Mouse (Mus musculus): ENCODE measurements around the gene Olfr643. TPM values are rescaled to one million over a fixed set of nuclear protein-coding genes. Genes with fewer than 3 reads are reported as not detected.

Gene Olfr643
- polyA plus RNA-seq, 1 experiment from 2014 or later = not detected

GRCm38 (mm10) chr7:104085365-104085764, 51.8 kb downstream of the Olfr643 start, which contains the start of gene Olfr645:
TSS of gene Olfr645 (minus strand) at chr7:104085465.
- no peak for ATAC-seq (ENCODE audit: low FRiP score, low read depth)
- 87% methylated on average over 1 of the region's 1 CpGs for WGBS
- Histone ChIP-seq H3K4me3 (no peak within 1 kb of the TSS), H3K9me3 (no peaks in the 10 kb centered on the region), H3K9ac (no peak within 1 kb of the TSS), H3K4me2 (replicated peaks) (no peak within 1 kb of the TSS), H3K36me3 (no peaks in the 10 kb centered on the region), H3K27me3 (replicated peaks) (no peaks in the 10 kb centered on the region), H3K27ac (no peak within 1 kb of the TSS), H3K4me1 (no peaks in the 10 kb centered on the region)

GRCm38 (mm10) chr7:104071769-104072168, 65.4 kb downstream of the Olfr643 start, which contains the start of gene Olfr644:
TSS of gene Olfr644 (minus strand) at chr7:104071869.
- 75% methylated on average over 2 of the region's 2 CpGs for WGBS
- Histone ChIP-seq H3K9me3 (peaks cover 4% of the 10 kb centered on the region; the same call in 1 of the 2 replicates), H3K4me2 (replicated peaks) (no peak within 1 kb of the TSS), H3K9ac (no peak within 1 kb of the TSS), H3K27ac (no peak within 1 kb of the TSS), H3K27me3 (replicated peaks) (no peaks in the 10 kb centered on the region), H3K36me3 (no peaks in the 10 kb centered on the region), H3K4me3 (no peak within 1 kb of the TSS), H3K4me1 (no peaks in the 10 kb centered on the region)
- ATAC-seq (ENCODE audit: low FRiP score, low read depth) = no peak

GRCm38 (mm10) chr7:104061345-104061744, 75.9 kb downstream of the Olfr643 start, which contains the start of gene 4930516K23Rik:
TSS of gene 4930516K23Rik (minus strand) at chr7:104061445.
- no peak within 1 kb of the TSS for H3K27ac ChIP-seq
- no peaks in the 10 kb centered on the region for H3K4me1 ChIP-seq
- no peaks in the 10 kb centered on the region for H3K9me3 ChIP-seq
- no peak within 1 kb of the TSS for H3K4me3 ChIP-seq
- H3K36me3 ChIP-seq = no peaks in the 10 kb centered on the region
- WGBS = 58% methylated on average over 2 of the region's 2 CpGs
- H3K9ac ChIP-seq = no peak within 1 kb of the TSS
- H3K27me3 ChIP-seq (replicated peaks) = no peaks in the 10 kb centered on the region
- no peak within 1 kb of the TSS for H3K4me2 ChIP-seq (replicated peaks)
- no peak for ATAC-seq (ENCODE audit: low FRiP score, low read depth)

- no peak for ATAC-seq (ENCODE audit: low FRiP score, low read depth)
- H3K4me3 ChIP-seq = no peak overlapping the region
- 89% methylated on average over 1 of the region's 1 CpGs for WGBS
- H3K27me3 ChIP-seq (replicated peaks) = no peaks in the 10 kb centered on the region
- H3K27ac ChIP-seq = no peak overlapping the region
- H3K9me3 ChIP-seq = no peaks in the 10 kb centered on the region
- no peak overlapping the region for H3K4me2 ChIP-seq (replicated peaks)
- H3K36me3 ChIP-seq = no peaks in the 10 kb centered on the region
- H3K9ac ChIP-seq = no peak overlapping the region
- H3K4me1 ChIP-seq = no peaks in the 10 kb centered on the region
Observed at GRCm38 (mm10) chr7:104059215-104059614, 78.0 kb downstream of the Olfr643 start.

DNA sequence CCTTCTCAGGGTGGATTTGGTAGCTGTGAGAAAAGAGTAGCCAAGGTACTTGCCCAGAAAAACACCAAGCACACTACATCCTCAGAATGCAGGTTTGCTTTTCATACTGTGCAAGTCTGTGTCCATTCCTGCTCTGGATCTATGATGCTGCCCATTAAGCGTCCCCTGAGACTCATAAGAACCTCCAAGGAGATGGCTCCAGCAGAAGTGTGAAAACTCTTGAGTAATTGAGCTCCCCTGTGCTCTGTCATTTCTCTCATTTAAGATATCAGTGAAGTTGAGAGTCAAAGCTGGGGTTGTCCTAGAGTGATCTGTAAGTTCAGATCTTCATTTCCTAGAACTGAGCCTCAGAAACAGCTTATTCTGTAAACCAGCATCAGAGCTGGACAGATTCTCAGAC, 84.6 kb downstream of the Olfr643 start, which contains the start of gene Olfr642:
Gene Olfr642 (minus strand): TSS at position 101 of the 400 bp plus-strand sequence.
- Histone ChIP-seq H3K9ac (no peak within 1 kb of the TSS), H3K27me3 (replicated peaks) (no peaks in the 10 kb centered on the region), H3K9me3 (no peaks in the 10 kb centered on the region), H3K4me3 (no peak within 1 kb of the TSS), H3K4me1 (no peaks in the 10 kb centered on the region), H3K36me3 (no peaks in the 10 kb centered on the region), H3K27ac (no peak within 1 kb of the TSS), H3K4me2 (replicated peaks) (no peak within 1 kb of the TSS)
- no peak for ATAC-seq (ENCODE audit: low FRiP score, low read depth)
- 87% methylated on average over 1 of the region's 1 CpGs for WGBS

DNA sequence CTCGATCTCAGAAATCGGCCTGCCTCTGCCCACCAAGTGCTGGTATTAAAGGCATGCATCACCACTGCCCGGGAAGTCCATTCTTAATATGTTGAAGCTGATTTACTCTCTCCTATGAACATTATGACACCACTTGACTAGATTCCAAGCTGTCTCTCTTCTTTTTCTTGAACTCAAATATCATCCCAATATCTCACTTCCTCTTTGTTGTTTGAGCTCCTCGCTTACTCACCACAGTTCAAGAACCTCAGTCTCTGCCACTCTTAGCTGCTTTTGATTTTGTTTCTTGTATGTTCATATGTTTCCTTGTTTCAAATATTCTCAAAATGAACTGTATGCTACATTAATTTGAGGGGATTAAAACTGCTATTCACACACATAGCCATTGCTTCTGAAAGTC, 86.5 kb downstream of the Olfr643 start:
- Histone ChIP-seq H3K27ac (no peak overlapping the region), H3K27me3 (replicated peaks) (no peaks in the 10 kb centered on the region), H3K4me3 (no peak overlapping the region), H3K9me3 (no peaks in the 10 kb centered on the region), H3K4me2 (replicated peaks) (no peak overlapping the region), H3K36me3 (no peaks in the 10 kb centered on the region), H3K9ac (no peak overlapping the region), H3K4me1 (no peaks in the 10 kb centered on the region)
- 94% methylated on average over 4 of the region's 4 CpGs for WGBS
- ATAC-seq (ENCODE audit: low FRiP score, low read depth) = no peak

- Histone ChIP-seq H3K9ac (no peak within 1 kb of the TSS), H3K4me2 (replicated peaks) (no peak within 1 kb of the TSS), H3K4me3 (no peak within 1 kb of the TSS), H3K4me1 (no peaks in the 10 kb centered on the region), H3K9me3 (no peaks in the 10 kb centered on the region), H3K36me3 (no peaks in the 10 kb centered on the region), H3K27ac (no peak within 1 kb of the TSS), H3K27me3 (replicated peaks) (no peaks in the 10 kb centered on the region)
- 80% methylated on average over 1 of the region's 1 CpGs for WGBS
- no peak for ATAC-seq (ENCODE audit: low FRiP score, low read depth)
Observed at GRCm38 (mm10) chr7:104035145-104035544, 102.1 kb downstream of the Olfr643 start, which contains the start of gene Olfr641. TSS of gene Olfr641 (plus strand) at chr7:104035445.

DNA sequence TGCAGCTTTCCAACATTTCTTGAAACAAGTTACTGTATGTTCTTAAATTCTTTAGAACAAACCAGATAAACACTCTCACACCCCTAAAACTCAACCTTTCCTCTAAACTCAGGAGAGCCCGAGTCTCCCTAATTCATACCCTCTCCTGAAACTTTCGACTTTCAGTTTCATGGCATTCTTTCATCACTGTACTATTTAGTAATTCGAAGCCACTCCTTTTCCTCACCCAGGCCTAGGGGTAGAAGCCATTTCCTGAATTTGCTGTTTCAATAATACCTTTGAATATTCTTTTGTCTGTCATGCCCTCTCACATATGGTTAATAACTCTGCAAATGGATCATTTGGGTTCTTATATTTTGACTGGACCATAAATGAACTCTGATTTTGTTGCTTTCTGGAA, 110.2 kb downstream of the Olfr643 start:
- no peak for ATAC-seq (ENCODE audit: low FRiP score, low read depth)
- H3K27me3 ChIP-seq (replicated peaks) = no peaks in the 10 kb centered on the region
- H3K4me2 ChIP-seq (replicated peaks) = no peak overlapping the region
- H3K4me3 ChIP-seq = no peak overlapping the region
- no peaks in the 10 kb centered on the region for H3K9me3 ChIP-seq
- H3K27ac ChIP-seq = no peak overlapping the region
- WGBS = 86% methylated on average over 3 of the region's 3 CpGs
- H3K4me1 ChIP-seq = no peaks in the 10 kb centered on the region
- no peak overlapping the region for H3K9ac ChIP-seq
- H3K36me3 ChIP-seq = no peaks in the 10 kb centered on the region

- Histone ChIP-seq H3K4me2 (replicated peaks) (no peak within 1 kb of the TSS), H3K9ac (no peak within 1 kb of the TSS), H3K27me3 (replicated peaks) (no peaks in the 10 kb centered on the region), H3K36me3 (no peaks in the 10 kb centered on the region), H3K27ac (no peak within 1 kb of the TSS), H3K9me3 (no peaks in the 10 kb centered on the region), H3K4me1 (no peaks in the 10 kb centered on the region), H3K4me3 (no peak within 1 kb of the TSS)
- WGBS = 83% methylated on average over 6 of the region's 6 CpGs
- ATAC-seq (ENCODE audit: low FRiP score, low read depth) = no peak
Observed at GRCm38 (mm10) chr7:104025473-104025872, 111.7 kb downstream of the Olfr643 start, which contains the start of gene Olfr640. TSS of gene Olfr640 (minus strand) at chr7:104025573.

- Histone ChIP-seq H3K9ac (no peak overlapping the region), H3K4me1 (no peaks in the 10 kb centered on the region), H3K4me2 (replicated peaks) (no peak overlapping the region), H3K27me3 (replicated peaks) (no peaks in the 10 kb centered on the region), H3K27ac (no peak overlapping the region), H3K36me3 (no peaks in the 10 kb centered on the region), H3K4me3 (no peak overlapping the region), H3K9me3 (no peaks in the 10 kb centered on the region)
- 90% methylated on average over 6 of the region's 6 CpGs for WGBS
- ATAC-seq (ENCODE audit: low FRiP score, low read depth) = no peak
Observed at GRCm38 (mm10) chr7:104021651-104022050, 115.6 kb downstream of the Olfr643 start.

DNA sequence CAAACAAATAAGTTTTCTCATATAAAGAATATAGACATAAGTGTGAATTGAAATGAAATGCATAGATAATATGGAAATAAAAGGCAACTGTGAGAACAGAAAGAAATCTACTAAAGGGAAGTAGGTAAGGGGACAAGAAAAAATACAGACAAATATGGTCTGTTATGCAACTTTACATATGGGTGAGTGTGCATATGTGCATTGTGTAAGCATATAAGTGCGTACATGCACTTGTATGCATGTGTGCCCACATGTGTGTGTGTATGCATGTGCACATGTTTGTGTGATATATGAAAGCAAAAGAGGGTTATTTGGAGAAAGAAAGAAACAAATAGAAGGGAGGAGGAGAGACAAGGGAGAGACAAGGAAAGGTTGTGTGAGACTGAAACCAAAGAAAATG, 118.3 kb downstream of the Olfr643 start:
- Histone ChIP-seq H3K27me3 (replicated peaks) (no peaks in the 10 kb centered on the region), H3K4me3 (no peak overlapping the region), H3K27ac (no peak overlapping the region), H3K4me1 (no peaks in the 10 kb centered on the region), H3K9ac (no peak overlapping the region), H3K4me2 (replicated peaks) (no peak overlapping the region), H3K9me3 (no peaks in the 10 kb centered on the region), H3K36me3 (no peaks in the 10 kb centered on the region)
- ATAC-seq (ENCODE audit: low FRiP score, low read depth) = no peak
- 89% methylated on average over 1 of the region's 1 CpGs for WGBS

GRCm38 (mm10) chr7:104017203-104017602, 120.0 kb downstream of the Olfr643 start, which contains the start of gene Olfr639:
TSS of gene Olfr639 (minus strand) at chr7:104017303.
- H3K9me3 ChIP-seq = no peaks in the 10 kb centered on the region
- H3K36me3 ChIP-seq = no peaks in the 10 kb centered on the region
- no peaks in the 10 kb centered on the region for H3K4me1 ChIP-seq
- H3K27ac ChIP-seq = no peak within 1 kb of the TSS
- no peak for ATAC-seq (ENCODE audit: low FRiP score, low read depth)
- no peak within 1 kb of the TSS for H3K4me2 ChIP-seq (replicated peaks)
- H3K9ac ChIP-seq = no peak within 1 kb of the TSS
- H3K4me3 ChIP-seq = no peak within 1 kb of the TSS
- no peaks in the 10 kb centered on the region for H3K27me3 ChIP-seq (replicated peaks)

DNA sequence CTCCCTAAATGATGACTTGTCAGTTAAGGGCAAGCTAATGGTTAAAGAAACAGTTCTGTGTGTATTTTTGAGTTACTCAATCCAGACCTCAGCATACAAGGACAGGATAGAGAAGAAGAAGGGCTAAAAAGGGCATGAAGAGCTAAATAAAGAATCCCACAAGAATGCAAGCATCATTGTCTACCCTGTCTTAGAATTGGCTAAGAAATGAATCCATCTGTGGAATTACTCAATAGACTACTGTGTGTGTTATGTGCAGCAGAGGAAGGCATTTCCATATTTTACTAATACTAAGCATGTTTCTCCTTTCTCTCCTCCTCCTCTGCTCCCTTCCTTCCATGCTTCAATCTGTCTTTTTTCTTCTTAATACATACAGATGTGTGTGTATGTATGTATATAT, 138.1 kb downstream of the Olfr643 start:
- Histone ChIP-seq H3K27me3 (replicated peaks) (no peaks in the 10 kb centered on the region), H3K4me1 (no peaks in the 10 kb centered on the region), H3K27ac (no peak overlapping the region), H3K36me3 (no peaks in the 10 kb centered on the region), H3K9me3 (no peaks in the 10 kb centered on the region), H3K9ac (no peak overlapping the region), H3K4me2 (replicated peaks) (no peak overlapping the region), H3K4me3 (no peak overlapping the region)
- no peak for ATAC-seq (ENCODE audit: low FRiP score, low read depth)
